Mouse (Mus musculus) hindlimb bud, embryonic 11.5 days (tissue): Measurements from ENCODE around the gene Wdr73.
"Not testable (repeated sequence)": the region's sequence is repeated elsewhere in the genome, so short reads cannot be mapped to it uniquely, and the experiment has no call there.

ENCODE experiments used
- DNase-seq: peaks from one replicate; pipeline ENCODE4 v3.0.0-alpha.2; 2012; ENCODE audit warnings: low read depth, low spot score; ENCODE audit errors: extremely low spot score

Wdr73 gene

DNA sequence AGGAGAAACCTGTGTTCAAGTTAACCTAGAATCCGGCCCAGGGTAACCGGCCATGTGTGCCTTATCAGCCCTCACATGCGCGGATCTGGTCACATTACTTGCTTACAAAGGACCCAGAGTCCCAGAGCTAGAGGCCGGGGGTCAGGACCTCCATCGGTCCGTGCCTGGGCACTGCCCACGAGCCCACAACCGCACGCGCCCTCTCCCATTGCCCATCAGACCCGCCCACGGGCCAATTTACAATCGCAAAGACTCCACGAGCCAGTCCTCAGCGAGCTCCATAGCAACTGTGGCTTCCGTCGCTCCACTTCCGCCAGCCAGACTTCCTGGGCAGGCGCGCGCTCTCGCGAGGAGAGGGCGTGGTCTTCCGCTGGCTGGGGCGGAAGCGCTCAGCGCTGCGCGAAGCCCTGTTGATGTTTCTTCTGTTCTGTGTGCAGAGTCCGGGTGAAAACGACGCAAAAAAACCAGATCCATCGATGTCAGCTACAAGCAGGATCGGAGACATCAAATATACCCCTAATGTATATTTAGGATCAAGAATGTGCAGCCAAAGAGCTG is at the start of gene Wdr73:
Gene Wdr73, minus strand, starts transcription at position 326 of the 558 bp plus-strand sequence.
- peak; percentile 72 for DNase-seq

- DNase-seq, result peak; percentile 63
Measured at GRCm38 (mm10) chr7:80947445-80948350, 46.6 kb upstream of the Wdr73 start, which contains the start of gene Sec11a. Gene Sec11a (minus strand): TSS chr7:80947780.

- no peak for DNase-seq
Measured at GRCm38 (mm10) chr7:80939808-80940207, 38.7 kb upstream of the Wdr73 start.

DNA sequence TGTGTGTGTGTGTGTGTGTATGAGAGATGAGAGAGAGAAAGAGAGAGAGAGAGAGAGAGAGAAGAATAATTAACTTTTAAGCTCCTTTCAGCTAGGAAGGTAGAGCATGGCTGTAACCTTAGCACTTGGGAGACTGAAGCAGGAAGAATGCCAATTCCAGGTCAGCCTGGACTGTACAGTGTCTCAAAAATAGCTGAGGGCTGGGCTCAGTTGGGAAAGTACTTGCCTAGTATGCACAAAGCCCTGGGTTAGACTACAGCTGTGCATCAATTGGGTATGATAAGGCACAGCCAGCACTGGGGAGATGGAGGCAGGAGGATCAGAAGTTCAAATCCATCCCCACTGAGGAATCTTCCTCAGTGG is 36.2 kb upstream of the Wdr73 start:
- not testable (repeated sequence) for DNase-seq

DNA sequence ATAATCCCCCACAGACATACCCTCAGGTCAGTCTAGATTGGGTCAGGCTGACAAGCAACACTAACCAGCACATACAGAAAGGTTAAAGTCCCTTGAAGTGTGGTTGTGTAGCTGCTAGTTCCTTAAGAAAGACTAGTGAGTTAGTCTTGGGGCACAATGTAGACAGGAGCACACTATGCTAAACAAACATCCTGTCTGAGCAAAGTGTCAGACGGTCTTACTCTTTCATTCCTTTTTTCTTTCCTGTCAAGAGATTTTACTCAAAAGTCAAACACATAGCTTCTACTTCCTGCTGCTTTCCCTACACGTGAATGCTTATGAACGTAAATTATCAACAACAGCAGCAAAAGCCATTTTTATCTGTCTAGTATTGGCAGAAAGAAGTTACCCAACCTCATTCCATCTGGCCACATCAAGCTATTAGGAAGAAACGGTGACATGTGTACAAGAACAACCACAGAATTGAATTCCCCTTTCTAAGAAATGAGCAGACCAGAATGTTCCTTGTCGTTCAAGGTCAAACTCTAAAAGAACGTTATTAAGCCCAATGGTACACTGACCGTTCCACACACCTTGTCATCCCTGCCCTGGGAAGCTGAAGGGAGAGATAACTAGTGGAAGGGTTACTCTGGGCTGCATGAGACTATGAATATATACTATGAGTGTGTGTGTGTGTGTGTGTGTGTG is 35.7 kb upstream of the Wdr73 start:
- DNase-seq, result not testable (repeated sequence)

DNA sequence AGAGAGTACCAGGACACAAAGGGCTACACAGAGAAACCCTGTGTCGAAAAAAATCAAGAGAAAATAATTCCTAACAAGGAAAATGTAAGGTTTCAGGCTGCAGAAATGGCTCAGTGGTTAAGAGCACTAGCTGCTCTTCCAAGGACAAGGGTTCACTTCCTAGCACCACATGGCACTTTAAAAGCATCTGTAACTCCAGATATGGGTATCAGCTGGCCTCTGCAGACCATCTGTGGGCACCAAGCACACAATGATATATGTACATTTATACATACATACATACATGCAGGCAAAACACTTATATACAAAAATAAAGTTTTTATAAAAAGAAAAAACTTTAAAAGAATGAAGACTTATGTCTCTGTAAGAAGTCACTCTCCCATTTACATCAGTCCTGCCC is 34.8 kb upstream of the Wdr73 start:
- no peak for DNase-seq

DNA sequence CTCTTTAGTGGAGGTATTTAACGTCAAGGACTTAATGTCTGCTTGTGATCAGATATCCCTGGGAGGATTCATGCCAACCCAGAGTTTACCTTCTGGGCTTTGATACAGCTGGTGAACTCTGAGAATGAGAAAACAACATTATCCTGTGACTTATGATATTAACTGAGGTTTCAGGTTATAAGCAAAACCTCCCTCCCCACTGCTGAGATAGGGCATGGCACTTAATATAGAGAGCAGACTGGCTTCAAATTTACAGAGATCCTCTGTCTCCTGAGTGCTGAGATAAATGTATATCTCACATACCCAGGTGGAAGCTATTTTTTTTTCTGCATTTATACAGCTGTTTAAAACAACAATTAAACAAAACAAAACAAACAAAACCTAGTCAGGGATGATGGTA is 31.7 kb upstream of the Wdr73 start:
- DNase-seq, result no peak

GRCm38 (mm10) chr7:80931618-80932207 is 30.6 kb upstream of the Wdr73 start:
- no peak for DNase-seq

DNA sequence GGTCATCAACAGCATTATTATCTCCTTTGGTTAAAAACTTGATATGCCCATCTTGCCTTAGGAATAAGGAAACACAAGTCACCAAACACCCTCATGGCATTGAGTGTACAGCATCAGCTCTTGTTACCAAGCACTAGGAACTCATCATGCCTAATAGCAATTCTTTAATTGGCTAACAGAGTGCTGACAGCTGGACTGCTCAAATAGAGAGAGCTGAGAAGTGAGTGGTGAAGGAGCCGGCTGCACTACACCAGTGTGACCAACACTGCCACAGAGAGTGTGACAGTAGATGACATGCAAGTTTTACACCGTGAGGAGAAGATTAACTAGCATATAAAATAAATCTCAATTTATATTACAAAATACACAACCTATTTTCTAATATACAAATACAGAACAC is 22.1 kb upstream of the Wdr73 start:
- DNase-seq, result no peak

GRCm38 (mm10) chr7:80919647-80920008 is 18.6 kb upstream of the Wdr73 start:
- DNase-seq, result no peak

- DNase-seq, result no peak
Measured at GRCm38 (mm10) chr7:80918982-80919646, 18.0 kb upstream of the Wdr73 start.

GRCm38 (mm10) chr7:80917916-80918465 is 16.9 kb upstream of the Wdr73 start:
- no peak for DNase-seq

DNA sequence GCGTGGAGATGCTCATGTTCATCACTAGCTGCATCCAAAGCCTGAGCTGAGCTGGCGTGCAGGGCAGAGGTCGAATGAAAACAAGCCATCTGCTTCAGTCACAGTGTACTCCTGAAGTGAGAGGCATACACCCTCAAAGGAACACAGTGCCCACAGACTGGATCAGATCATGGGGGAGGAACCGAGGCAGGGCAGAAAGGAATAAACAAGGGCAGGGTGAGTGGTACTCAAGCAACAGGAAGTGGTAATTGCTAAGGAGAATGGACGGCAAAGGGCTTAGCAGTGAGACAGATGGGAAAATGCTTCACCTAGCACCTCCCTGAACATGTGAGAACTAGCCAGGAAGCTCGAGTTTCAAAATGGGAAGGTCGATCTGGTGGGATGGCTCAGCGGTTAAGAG is 11.4 kb upstream of the Wdr73 start:
- no peak for DNase-seq

- DNase-seq, result no peak
Measured at GRCm38 (mm10) chr7:80911053-80911452, 10.0 kb upstream of the Wdr73 start.

DNA sequence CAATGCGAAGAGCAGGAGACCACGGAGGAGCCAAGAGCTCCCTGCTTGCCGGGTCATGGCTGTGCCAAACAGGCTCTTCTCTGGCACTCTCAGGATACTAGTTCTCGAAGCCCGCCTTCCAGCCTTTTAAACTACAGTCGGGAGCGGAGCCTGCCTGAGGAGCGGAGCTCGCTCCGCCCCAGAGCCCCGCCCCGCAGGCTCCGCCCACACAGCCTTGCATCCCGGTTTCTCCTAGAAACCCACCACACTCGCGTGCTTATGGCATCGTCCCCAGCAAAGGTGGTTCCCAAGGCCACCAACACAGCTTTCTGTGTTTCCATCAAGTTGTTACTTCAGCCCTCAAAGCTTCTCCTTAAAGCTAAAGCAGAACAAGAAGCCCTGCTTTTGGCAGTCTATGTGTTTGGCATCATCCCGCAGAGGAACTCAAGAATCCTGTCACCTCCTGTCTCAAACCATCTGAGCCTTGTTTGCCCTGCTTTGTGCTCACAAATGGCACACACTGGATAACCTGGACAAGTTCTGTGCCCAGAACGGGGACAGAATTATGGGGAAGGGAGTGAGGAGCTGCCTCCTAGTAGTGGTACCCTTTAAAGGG is 3.9 kb upstream of the Wdr73 start, which contains the start of gene Nmb:
Gene Nmb, minus strand, starts transcription at position 156 of the 595 bp plus-strand sequence.
- no peak for DNase-seq

DNA sequence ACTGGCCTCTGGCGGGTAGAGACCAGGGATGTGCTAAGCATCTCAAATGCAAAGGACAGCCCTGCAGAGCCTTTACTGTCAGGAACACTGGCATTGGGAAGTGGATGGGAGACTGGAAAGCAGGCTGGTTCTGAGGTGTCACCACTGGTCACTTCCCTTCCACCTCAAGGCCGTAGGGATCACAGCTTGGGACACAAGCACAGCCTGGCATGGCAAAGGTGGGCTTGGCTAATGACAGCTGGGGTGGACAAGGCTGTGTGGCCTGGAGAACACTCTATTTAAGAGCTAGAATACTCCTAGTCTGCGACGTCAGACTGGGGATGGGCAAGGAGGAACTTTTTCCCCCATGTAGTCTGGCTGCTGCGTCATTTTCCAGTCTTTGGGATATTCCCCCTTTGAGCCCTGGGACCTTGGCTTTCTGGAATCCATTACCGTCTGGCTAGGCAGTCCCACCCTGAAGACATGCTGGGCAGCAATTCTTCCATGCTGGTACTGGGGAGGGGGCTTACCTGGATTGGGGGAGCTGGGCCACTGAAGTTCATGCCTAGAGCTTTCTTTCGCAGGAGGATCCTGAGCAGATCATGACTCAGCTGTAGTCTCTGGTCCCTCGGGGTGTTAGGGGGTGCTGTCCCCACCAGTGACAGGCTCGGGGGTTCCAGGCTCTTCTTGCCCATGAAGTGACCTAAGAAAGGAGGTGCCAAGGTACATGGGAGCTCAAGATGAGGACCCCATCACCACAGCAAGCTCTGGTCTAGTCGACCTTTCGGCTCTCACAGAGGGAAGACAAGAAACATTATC is 2.8 kb upstream of the Wdr73 start:
- no peak for DNase-seq

GRCm38 (mm10) chr7:80901541-80902274 is 639 bp upstream of the Wdr73 start:
- DNase-seq, result no peak

DNA sequence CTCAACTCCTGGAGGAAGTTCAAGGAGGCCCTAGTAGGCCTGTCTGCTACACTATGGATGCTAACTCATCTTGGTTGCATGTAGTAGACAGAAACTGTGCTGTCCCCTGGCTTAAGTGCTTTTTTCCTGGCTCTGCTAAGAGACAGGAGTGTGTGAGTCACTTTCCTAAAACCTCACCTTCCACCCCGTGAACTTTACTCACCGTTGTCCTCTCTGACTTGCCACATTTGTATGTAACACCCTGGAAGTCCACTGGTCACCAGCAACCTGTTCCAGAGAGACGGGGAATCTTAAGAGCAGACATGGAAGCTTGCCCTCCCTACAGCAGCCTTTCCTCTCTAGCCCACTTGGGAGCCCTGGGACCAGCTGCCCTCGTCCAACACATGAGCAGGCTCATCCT is 3.3 kb downstream of the Wdr73 start:
- no peak for DNase-seq

- DNase-seq, result no peak
Measured at GRCm38 (mm10) chr7:80897134-80897533, 3.9 kb downstream of the Wdr73 start.
